Mouse (Mus musculus) G1E (cell line): ENCODE measurements around the gene Arhgdia. TPM values are rescaled to one million over a fixed set of nuclear protein-coding genes. Genes with fewer than 3 reads are reported as not detected.

Experiments used
- ATAC-seq: 2 replicates; pipeline ENCODE4 v1.8.0; 2016; ENCODE audit warnings: mild to moderate bottlenecking; ENCODE audit not compliant: insufficient number of reproducible peaks, poor library complexity, low FRiP score, severe bottlenecking; ENCODE audit errors: extremely low read depth
- DNase-seq: peaks from one replicate; pipeline ENCODE4 v3.0.0; 2012; ENCODE audit warnings: low spot score
- H3K27me3 ChIP-seq: 2 replicates; pipeline ENCODE4 v1.6.1; 2012; ENCODE audit warnings: mild to moderate bottlenecking, low read length, inconsistent platforms; ENCODE audit not compliant: insufficient read depth
- H3K36me3 ChIP-seq: replicated peaks from 2 replicates; pipeline ENCODE3; 2012; ENCODE audit warnings: mild to moderate bottlenecking, inconsistent platforms
- H3K4me1 ChIP-seq: 2 replicates; pipeline ENCODE4 v1.6.1; 2012; ENCODE audit warnings: low read depth, low read length, inconsistent platforms, mixed read lengths; ENCODE audit not compliant: insufficient read depth
- H3K4me3 ChIP-seq: 2 replicates; pipeline ENCODE4 v1.5.1; 2012; ENCODE audit warnings: low read depth, mild to moderate bottlenecking, inconsistent platforms, low read length, moderate library complexity, mixed read lengths
- H3K9me3 ChIP-seq: replicated peaks from 2 replicates; pipeline ENCODE4 v1.6.1; 2012; ENCODE audit warnings: inconsistent platforms
- CTCF ChIP-seq: IDR thresholded peaks from 2 replicates; pipeline ENCODE4 v1.5.1; 2012; ENCODE audit warnings: low read depth, low read length, inconsistent platforms, mixed read lengths
- GATA1 ChIP-seq: IDR thresholded peaks from 2 replicates; pipeline ENCODE4 v1.6.1; 2012; ENCODE audit warnings: borderline replicate concordance, low read length, inconsistent platforms, mixed read lengths
- GATA2 ChIP-seq: IDR thresholded peaks from 2 replicates; pipeline ENCODE4 v1.6.1; 2012; ENCODE audit warnings: low read depth, low read length, inconsistent platforms, borderline replicate concordance
- POLR2AphosphoS5 ChIP-seq: IDR thresholded peaks from 2 replicates; pipeline ENCODE4 v1.6.1; 2012; ENCODE audit warnings: low read depth, low read length, inconsistent platforms; ENCODE audit not compliant: insufficient replicate concordance
- TAL1 ChIP-seq: conservative IDR thresholded peaks from 2 replicates; pipeline ENCODE4 v1.6.1; 2012; ENCODE audit warnings: low read depth, low read length, inconsistent platforms, mixed read lengths
- polyA plus RNA-seq: library from polyadenylated mRNA; stranded (reverse); fragments of >175 nt; gene quantifications from 2 replicates; pipeline ENCODE4 v1.2.3, GENCODE M21; 2012
- total RNA-seq, 2 experiments: library from RNA; stranded (forward) in 1 of 2; stranded (reverse) in 1 of 2; fragments of 200-1000 nt in 1 of 2; fragments of >200 nt in 1 of 2; fragmentation: Nextera tagmentation in 1 of 2; gene quantifications; 2 replicates each; pipeline ENCODE4 v1.2.3; 2014 to 2017

Arhgdia gene
- total and polyA plus RNA-seq, 3 experiments = 155 to 1,000 (median 354) TPM

DNA sequence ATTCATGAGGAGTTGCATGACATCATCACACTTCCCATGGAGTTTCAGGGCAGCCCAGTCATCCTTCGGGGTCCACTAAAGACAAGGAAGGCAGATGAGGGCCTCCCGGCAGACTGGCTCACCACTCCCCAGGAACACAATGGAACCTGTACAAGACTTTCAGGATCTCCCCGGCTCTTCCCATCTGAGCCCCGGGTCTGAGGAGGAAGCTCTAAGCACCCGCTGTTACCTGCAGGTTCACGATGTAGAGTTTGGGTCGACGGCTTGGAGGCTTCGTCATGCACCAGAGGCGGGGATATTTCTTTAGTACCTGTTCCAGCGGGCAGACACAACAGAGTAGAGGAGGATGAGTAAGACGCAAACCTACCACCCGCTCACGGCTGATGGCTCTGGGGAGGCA, 38.8 kb upstream of the Arhgdia start:
- Histone ChIP-seq H3K4me3 (peak overlapping the region; percentile 24; the same call in 1 of the 2 replicates), H3K4me1 (peaks cover 76% of the 10 kb centered on the region), H3K36me3 (peaks cover 82% of the 10 kb centered on the region)

DNA sequence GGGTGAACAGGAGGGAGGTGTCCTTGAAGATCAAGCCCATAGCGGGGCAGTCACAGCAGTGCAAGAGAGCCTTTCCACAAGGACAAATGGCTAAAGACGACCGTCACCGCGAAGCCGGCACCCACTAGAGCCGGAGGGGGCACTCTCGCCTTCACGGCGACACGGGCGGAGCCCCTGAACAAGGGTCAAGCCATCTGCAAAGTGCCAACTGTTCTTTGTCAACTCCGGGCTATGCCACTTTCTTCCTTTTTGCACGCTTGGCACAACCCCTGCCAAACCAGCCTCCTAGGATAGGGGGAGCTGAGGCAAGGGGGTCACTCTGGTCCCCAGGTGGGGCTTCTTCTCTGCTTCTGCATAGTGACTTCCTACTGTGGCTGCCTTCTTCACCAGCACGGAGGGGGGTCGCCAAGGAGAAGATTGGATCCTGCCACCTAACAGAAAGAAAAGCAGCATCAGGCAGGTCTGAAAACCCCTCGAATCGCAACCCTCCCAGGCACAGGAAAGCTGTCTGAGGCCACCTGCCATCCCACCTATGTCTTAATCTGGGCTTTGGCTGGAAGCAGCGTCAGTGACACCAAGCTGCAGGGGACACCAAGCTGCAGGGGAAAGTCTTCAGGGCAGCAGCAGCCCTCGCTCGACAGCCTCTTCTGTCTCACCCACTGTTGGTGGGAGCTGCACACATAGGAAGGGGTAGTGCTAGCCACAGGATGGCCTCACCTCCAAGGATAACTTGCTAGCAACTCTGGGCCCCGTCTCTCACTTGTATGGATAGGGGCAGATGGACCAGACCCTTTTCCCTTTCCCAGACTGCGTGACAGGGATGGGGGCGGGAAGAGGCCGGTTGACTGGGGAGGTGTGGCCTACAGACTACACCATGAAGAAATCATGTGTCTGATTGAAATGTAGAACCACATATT, 37.5 kb upstream of the Arhgdia start:
- H3K27me3 ChIP-seq = no peaks in the 10 kb centered on the region
- peaks cover 4% of the 10 kb centered on the region; the same call in 1 of the 2 replicates for H3K9me3 ChIP-seq
- peaks cover 90% of the 10 kb centered on the region for H3K36me3 ChIP-seq
- TF ChIP-seq TAL1 = no peak
- TF ChIP-seq CTCF = no peak
- TF ChIP-seq GATA1 = no peak
- no peak for TF ChIP-seq GATA2
- TF ChIP-seq POLR2AphosphoS5 = no peak
- DNase-seq (no peak), ATAC-seq (no peak)
- H3K4me1 ChIP-seq = peaks cover 79% of the 10 kb centered on the region
- H3K4me3 ChIP-seq = no peak overlapping the region; the same call in 1 of the 2 replicates

More for the DNA sequence above, 38.8 kb upstream of the Arhgdia start:
- TF ChIP-seq CTCF = no peak
- TF ChIP-seq GATA2 = no peak
- no peak for TF ChIP-seq TAL1
- TF ChIP-seq POLR2AphosphoS5 = no peak
- no peak for TF ChIP-seq GATA1
- DNase-seq (no peak), ATAC-seq (no peak)
- no peaks in the 10 kb centered on the region for H3K27me3 ChIP-seq
- H3K9me3 ChIP-seq = peaks cover 4% of the 10 kb centered on the region; the same call in 1 of the 2 replicates

DNA sequence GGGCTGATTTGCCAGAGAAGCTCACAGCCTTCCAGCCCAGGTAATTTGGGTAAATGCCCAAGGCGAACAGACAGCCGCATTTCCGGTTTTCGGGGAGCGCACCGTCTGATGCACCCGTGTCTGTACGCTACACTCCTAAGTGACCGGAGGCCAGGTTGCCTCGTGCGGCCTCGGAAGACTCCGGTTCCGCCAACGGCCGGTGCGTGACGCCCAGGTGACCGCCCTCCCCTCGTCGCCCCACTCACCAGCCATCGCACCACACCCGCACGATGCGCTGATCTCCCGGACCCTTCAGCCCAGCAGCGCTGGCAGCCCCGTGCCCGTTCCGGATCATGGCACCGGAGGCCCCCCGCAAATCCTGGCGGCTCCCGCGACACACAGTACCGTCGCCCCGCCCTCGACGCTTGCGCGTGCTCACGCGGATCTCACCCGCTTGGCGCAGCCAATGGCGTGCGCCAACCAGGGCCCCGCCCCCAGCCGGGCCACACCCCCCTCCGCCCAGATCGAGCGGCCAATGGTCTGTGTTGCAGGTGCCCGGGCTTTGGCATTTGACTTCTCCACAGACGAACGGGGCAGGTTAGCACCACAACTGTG, 36.2 kb upstream of the Arhgdia start, which contains the start of gene Pcyt2:
Gene Pcyt2, minus strand, starts transcription at position 418 of the 594 bp plus-strand sequence.
- Histone ChIP-seq H3K9me3 (peaks cover 4% of the 10 kb centered on the region; the same call in 1 of the 2 replicates), H3K27me3 (no peaks in the 10 kb centered on the region), H3K4me3 (peak within 1 kb of the TSS; percentile 98), H3K36me3 (peaks cover 90% of the 10 kb centered on the region), H3K4me1 (peaks cover 77% of the 10 kb centered on the region)
- peak; percentile 81 for ATAC-seq
- DNase-seq = peak; percentile 96
- TF ChIP-seq POLR2AphosphoS5 = no peak
- TF ChIP-seq TAL1 = no peak
- TF ChIP-seq CTCF = no peak
- no peak for TF ChIP-seq GATA1
- no peak for TF ChIP-seq GATA2

DNA sequence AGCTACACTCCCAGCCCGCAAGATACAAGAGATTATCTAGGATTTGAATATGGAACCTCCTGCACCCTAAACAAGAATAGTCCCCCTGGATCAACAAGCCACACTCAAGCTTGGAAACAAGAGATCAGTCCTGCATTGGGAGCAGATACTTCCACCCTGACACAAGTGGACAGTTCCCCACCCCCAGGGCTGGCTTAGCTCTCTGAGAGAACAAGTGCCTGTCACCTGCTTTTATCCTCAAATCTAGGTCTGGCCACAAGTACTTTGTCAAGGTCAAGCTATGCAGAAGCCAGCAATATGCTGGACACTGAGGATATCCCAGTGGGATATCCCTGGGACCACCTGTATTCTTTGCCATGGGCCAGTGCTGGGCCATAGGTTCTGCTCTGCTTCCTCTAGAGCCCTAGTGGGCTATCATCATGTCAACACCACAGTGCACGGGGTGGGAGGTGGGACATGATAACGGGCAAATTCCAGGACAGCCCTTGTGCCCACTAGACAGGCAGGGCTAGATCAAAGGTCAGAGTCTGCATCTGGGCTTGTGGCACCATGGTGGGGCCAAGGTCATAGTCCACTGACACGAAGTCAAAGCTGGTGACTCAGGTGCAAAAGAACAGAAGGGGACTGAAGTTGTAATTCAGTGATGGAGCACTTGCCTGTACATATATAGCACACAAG, 35.3 kb upstream of the Arhgdia start:
- H3K27me3 ChIP-seq = peaks cover 2% of the 10 kb centered on the region; the same call in 1 of the 2 replicates
- DNase-seq = no peak

DNA sequence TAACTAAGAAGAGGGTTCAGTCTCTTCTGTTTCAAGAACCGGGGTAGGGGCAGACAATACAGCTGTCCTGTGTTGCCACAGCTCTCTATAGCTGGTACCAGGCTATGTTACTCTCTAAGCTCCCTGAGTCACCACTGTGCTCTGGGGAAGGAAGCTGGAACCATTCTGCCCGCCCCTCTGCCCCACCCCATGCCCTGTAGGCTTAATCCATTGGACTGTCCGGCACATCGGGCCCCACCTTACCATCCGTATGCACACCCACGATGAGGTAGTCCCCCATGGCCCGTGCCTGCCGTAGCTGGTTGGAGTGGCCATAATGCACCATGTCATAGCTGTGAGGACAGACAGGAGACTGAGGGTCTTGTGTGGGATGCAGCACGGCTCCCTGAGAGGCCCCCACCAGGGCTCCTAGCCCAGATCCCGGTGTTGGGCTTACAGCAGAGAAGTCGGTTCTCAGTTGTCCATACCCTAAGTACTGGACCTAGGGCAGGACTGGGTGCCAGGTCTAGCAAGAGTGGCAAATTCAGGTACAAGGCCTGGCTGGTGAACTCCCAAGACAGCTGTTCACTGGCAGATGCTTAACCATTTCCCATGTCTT, 34.3 kb upstream of the Arhgdia start:
- peaks cover 4% of the 10 kb centered on the region; the same call in 1 of the 2 replicates for H3K9me3 ChIP-seq
- peaks cover 79% of the 10 kb centered on the region for H3K4me1 ChIP-seq
- no peak for ATAC-seq
- peaks cover 2% of the 10 kb centered on the region; the same call in 1 of the 2 replicates for H3K27me3 ChIP-seq
- TF ChIP-seq GATA1 (no peak), GATA2 (no peak)
- H3K4me3 ChIP-seq = peak overlapping the region; percentile 49; the same call in 1 of the 2 replicates
- no peak for DNase-seq
- H3K36me3 ChIP-seq = peaks cover 90% of the 10 kb centered on the region

More for the DNA sequence above, 35.3 kb upstream of the Arhgdia start:
- H3K36me3 ChIP-seq = peaks cover 90% of the 10 kb centered on the region
- H3K9me3 ChIP-seq = peaks cover 4% of the 10 kb centered on the region; the same call in 1 of the 2 replicates
- TF ChIP-seq POLR2AphosphoS5 (no peak), GATA1 (no peak), TAL1 (no peak), GATA2 (no peak), CTCF (no peak)
- peak overlapping the region; percentile 98 for H3K4me3 ChIP-seq
- peaks cover 79% of the 10 kb centered on the region for H3K4me1 ChIP-seq
- ATAC-seq = no peak

DNA sequence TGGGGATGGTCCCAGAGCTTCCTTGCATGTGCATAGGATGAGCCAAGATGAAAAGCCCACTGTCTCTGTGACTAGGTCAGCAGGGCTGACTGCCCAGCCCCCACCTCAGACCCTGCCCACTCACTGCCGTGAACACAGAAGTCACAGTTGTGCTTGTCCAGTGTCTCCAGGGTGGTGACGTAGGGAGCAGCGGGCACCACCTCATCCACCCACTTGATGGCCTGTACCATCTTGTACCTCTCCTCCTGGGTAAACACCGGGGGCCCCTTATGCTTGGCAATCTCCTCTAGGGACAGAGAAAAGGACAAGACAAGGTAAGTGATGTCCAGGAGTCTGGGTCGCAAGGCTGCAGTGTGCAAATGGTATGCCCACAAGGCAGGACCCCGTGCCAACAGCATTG, 33.7 kb upstream of the Arhgdia start:
- peak overlapping the region; percentile 49; the same call in 1 of the 2 replicates for H3K4me3 ChIP-seq
- H3K4me1 ChIP-seq = peaks cover 79% of the 10 kb centered on the region
- no peak for DNase-seq
- ATAC-seq = no peak
- peaks cover 4% of the 10 kb centered on the region; the same call in 1 of the 2 replicates for H3K9me3 ChIP-seq
- peaks cover 2% of the 10 kb centered on the region; the same call in 1 of the 2 replicates for H3K27me3 ChIP-seq
- H3K36me3 ChIP-seq = peaks cover 90% of the 10 kb centered on the region
- no peak for TF ChIP-seq GATA2
- no peak for TF ChIP-seq CTCF
- TF ChIP-seq TAL1 = no peak
- TF ChIP-seq GATA1 = no peak
- no peak for TF ChIP-seq POLR2AphosphoS5
